Mouse (Mus musculus): ENCODE measurements around the gene Eef1akmt4.

The Eef1akmt4 gene

DNA sequence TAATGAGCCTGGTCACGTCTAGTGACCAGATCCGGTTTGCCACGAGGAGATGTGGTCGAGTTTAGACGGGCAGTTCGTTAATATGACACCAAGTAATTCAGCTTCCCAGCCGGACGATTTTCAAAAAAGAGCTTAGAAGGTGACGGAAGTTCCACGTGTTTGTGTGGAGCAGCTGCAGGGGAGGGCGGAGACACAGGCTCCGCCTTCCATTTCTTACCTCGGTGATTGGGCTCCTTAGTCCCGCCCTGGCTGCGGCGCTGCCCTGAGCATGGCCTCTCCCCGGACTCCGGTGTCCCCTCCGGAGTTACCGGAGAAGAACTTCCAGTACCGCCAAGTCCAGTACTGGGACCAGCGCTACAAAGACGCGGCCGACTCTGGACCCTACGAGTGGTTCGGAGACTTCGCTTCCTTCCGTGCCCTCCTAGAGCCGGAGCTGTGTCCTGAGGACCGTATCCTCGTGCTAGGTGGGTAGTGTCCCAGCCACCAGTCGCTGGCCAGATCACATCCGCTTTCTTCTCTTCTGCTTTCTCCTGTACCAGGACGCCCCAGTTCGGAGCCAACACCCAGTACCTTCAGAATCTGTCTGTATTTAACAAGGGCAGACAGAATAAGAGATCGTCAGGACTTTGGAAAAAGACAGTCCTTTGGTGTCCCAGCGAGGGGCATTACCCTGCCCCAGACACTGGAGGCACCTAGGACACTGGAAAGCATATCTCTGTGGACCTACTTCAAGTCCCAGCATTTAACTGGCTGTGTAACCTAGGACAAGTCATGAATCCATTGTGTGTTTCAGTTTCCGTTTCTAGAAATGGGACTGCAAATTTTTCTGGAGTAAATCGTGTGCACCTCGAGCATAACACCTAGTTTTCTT is at the start of gene Eef1akmt4, which contains the start of the genes Gm49333 and Alg3:
Eef1akmt4 (plus strand) TSS at position 237 of the 871 bp plus-strand sequence.
Gm49333 (plus strand) TSS at position 254 of the 871 bp plus-strand sequence.
Alg3 (minus strand) TSS at position 379 of the 871 bp plus-strand sequence.
- DNase-seq (ENCODE audit: low read depth, low spot score), result peak; percentile 80

DNA sequence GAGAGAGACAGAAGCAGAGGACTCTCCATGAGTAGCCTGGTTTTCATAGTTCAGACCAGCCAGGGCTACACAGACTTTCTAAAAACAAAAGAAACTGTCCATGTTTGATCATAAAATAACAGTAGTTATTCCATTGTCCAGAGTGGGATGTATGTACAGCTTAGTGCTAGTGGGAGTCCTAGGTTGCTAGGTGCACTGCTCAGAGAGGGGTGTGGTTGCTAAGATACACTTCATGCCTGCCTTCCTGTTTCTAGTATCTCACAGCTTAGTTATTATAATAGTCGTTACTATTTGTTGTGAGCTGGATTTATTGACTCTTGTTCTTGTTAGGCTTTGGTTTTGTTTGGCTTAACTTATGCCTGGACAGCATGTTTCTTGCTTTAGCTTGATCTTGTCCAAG is 46.3 kb upstream of the Eef1akmt4 start:
- no peak for DNase-seq (ENCODE audit: low read depth, low spot score)

DNA sequence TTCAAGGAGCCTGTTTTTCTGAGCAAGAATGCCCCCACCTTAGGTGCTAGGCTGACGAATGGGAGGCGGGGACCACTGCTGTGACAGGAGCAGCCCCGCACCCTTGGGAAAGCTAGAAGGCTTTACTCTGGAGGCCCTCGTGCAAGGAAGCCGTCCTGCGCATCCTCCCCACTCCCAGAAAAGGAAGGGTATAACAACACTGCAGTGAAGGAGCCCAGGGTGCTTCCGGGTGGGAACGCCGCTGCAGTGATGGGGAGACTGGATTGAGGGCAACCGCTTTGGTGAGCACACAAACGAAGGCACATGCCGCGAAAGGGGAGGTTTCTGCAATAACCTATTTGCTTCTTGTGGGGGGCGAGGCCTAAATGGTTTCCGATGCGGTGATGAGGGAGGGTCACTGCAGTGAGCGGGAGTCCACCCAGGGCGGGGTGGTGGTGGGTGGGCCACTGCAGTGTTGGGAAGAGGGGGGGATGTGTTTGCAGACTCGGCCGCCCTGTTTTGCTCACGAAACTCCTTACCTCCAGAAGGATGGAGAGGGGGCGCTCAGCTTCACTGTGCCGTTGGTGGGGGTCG is 21.9 kb upstream of the Eef1akmt4 start, which contains the start of gene Vwa5b2:
Vwa5b2 (plus strand) TSS at position 106 of the 573 bp plus-strand sequence.
- no peak for DNase-seq (ENCODE audit: low read depth, low spot score)

DNA sequence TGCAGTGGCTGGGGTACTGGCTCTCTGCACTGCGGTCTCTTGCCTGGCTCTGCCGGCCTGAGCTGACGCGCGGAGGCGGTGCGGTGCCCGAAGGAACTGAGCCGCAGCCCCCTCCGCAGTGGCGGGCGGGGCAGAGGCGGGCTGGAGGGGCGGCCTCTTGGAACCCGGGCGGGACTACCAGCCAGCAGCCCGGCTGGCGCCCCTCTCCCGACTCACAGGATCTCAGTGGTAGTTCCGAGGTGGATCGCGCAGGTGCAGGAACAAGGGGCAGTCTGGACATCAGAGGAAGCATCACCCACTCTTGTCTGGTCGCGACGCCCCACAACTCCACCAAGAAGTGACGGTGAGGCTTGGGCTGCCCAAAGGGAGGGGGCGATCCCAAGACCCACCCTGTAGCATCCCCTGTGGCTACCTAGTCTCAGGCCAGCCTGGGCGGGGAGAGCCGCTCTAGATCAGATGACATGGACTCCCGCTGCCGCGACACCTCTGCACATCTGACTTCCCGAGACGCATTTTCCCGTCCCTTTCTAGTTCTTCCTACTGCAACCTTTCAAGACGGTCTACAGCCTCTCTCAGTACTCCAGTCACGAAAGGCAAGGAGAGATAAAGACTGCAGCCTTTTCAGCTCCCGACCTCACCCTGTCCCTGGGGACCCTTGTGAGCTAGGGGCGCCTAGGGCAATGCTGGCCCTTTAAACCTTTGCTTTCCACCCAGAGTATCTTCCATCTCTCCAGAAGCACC is 21.3 kb upstream of the Eef1akmt4 start:
- no peak for DNase-seq (ENCODE audit: low read depth, low spot score)

DNA sequence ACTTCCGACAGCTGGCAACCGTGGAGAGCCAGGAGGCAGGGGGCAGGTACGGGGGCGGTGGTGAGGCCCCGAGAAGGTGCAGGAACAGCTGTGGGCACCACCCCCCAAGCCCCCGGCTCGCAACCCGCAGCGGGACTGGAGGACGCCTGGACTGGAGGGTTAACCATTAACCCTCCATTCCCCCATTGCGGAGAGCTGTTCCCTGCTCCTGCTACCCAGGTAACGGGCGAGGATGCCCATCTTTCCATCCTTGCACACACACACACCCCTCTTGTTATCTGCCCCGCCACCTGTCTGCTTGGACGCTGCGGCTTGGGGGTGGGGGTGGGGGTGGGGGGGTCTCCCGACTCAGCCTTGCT is 20.7 kb upstream of the Eef1akmt4 start:
- DNase-seq (ENCODE audit: low read depth, low spot score), result no peak

DNA sequence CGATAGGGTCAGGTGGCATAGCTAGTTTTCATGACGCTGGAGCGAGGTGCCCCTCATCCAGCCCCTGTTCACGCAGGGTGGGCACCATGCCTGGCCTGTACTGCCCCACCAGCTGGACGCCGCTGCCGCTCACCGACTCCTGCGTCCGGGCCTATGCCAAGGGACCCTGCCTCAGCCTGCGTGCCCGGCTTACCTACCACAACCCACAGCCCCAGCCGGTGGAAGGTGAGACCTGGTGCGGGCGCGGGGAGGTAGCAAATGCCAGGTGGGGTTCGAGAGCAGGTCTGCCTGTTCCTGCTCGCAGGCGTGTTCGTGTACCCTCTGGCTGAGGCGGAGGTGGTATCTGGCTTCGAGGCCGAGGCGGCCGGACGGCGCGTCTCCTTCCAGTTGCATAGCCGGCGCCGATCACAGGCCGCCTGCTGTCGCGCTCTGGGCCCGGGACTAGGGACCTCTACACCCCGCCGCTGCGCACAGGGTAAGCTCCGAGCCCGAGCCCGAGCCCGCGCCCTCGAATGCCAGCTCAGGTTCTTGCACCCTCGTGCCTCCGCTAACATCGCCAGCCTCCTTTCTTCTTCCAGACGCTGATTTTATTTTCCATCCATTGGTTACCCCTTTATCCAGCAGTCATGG is 20.2 kb upstream of the Eef1akmt4 start:
- DNase-seq (ENCODE audit: low read depth, low spot score), result no peak

DNA sequence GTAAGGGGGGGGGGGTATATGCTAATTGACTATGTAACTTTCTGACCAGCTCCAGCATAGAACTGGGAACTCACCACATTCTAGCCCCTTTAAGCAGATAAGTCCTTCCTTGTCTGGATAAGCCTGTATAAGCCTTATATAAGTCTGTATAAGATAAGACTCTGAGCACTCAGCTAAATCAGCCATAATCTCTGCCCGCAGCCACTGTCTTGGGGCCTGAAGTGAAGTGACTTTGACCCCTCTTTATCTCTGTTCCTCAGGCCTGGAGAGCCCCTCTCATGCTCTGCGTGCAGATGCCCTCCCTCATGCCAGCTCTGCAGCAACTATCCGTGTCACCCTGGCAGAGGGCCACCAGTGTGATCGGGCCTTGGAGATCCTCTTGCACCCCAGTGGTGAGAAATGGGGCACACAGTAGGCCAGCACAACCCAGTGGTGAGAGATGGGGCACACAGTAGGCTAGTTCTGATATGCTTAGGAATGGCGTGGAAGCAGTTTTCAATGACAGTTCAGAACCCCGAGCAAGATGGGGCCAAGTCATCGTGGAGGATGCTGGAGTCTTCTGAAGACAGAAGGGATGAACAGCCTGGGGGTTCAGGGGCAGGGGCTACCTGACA is 16.2 kb upstream of the Eef1akmt4 start:
- no peak for DNase-seq (ENCODE audit: low read depth, low spot score)

DNA sequence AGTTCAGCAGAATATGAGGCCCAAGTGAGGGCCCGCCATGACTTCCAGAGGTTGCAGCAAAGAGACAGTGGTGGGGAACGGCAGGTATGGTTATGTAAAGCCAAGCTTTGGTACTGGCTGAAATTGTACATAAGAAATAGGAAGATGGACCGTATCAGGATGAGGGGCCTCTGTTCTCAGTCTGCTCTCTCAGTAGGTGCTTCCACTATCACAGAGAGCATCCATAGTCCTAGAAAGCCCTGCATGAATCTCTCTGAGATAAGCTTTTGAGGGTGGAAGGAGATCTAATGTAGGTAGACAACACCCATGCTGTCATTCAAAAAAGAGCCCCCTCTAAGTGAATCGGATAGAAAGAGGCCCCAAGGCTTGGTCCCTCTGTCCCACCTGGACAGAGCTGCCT is 15.7 kb upstream of the Eef1akmt4 start:
- no peak for DNase-seq (ENCODE audit: low read depth, low spot score)

DNA sequence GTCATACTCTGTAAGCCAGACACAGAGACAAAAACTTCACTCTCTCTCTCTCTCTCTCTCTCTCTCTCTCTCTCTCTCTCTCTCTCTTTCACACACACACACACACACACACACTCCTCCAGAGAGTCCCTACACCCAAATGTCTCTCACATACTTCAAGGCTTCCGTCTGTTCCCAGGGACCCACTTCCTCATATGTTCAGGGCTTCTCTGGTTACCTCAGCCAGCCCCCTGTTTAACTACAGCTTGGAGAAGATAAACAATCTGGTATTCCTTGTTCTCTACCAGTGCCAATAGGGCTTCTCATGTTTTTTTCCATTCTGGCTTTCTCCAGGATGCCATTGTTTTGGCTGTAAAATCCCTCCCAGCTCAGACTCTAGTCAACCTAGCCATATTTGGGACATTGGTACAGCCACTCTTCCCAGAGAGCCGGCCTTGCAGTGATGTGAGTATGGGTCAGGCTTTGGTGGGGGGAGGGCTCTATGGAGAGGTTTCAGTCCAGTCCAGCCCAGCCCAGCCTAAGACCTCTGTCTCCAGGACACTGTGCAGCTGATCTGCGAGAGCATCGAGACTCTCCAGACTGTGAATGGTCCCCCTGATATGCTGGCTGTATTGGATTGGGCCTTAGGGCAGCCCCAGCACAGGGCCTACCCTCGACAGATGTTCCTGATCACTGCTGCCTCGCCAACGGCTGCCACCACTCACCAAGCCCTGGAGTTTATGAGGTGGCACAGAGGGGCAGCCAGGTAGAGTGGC is 14.5 kb upstream of the Eef1akmt4 start:
- no peak for DNase-seq (ENCODE audit: low read depth, low spot score)

DNA sequence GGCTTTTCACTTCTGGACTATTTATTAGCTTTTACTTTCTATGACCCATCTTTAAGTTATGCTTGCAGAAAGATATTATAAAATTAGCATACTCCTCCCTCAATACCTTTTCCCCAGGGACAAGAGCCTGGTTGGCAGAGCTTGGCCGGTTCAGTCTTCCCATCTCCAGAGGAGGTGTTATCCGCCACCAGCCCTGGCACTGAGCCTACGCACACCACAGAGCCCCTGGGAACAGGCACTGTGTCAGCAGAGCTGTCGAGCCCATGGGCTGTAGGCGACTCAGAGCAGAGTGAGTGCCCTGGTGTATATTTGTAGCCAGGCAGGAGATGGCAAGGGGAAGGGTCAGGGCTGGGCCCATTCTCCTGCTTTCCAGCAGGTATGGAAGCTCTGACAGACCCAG is 10.9 kb upstream of the Eef1akmt4 start:
- no peak for DNase-seq (ENCODE audit: low read depth, low spot score)

DNA sequence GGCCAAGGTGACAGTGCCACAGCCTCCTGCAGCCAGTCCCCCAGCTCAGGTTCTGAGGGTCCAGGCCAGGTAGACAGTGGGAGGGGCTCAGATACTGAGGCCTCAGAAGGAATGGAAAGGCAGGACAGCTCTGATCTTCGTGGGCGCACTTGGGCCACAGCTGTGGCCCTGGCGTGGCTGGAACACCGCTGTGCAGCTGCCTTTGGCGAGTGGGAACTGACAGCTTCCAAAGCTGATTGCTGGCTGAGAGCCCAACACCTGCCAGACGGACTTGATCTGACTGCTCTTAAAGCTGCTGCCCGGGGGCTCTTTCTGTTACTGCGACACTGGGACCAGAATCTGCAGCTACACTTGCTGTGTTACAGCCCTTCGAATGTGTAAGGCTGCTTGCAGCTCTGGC is 6.7 kb upstream of the Eef1akmt4 start:
- no peak for DNase-seq (ENCODE audit: low read depth, low spot score)

DNA sequence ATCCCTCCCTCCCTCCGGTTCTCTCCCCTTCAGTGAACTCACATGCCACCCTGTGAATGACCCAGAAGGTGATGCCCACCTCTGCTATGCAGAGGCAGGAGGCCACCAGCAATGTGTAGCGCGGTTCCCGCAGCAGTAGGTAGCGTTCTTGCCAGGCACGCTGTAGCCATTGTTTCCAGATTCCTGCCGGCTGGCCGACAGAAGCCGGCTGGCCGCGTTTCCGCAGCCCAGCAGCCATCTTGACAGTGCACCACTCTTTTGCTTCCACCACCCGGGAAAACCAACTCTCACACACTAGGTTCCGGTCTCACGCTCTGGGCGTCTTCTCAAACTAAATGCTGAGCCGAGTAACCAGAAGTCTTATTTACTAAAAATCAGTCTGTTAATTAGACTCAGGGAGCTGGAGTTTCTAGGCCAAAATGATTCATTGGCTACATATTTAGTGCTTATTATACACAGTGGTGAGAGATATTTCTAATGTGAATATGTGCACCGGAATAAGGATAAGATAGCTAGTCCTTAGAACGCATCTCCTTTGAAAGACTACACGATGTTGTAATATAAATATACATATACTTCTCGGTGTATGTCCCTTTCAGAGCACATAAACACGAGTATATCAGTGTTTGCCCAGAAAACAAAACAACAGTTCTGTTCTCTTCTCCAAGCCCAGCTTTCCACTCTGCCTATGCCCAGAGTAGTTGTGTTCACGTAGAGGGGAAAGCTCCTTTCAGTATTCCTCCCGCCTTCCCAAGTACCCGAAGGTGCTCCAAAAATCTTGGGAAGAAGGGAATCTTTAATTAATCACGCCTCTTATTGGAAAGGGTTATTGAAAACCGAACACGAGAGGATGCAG is 664 bp upstream of the Eef1akmt4 start:
- peak; percentile 75 for DNase-seq (ENCODE audit: low read depth, low spot score)

DNA sequence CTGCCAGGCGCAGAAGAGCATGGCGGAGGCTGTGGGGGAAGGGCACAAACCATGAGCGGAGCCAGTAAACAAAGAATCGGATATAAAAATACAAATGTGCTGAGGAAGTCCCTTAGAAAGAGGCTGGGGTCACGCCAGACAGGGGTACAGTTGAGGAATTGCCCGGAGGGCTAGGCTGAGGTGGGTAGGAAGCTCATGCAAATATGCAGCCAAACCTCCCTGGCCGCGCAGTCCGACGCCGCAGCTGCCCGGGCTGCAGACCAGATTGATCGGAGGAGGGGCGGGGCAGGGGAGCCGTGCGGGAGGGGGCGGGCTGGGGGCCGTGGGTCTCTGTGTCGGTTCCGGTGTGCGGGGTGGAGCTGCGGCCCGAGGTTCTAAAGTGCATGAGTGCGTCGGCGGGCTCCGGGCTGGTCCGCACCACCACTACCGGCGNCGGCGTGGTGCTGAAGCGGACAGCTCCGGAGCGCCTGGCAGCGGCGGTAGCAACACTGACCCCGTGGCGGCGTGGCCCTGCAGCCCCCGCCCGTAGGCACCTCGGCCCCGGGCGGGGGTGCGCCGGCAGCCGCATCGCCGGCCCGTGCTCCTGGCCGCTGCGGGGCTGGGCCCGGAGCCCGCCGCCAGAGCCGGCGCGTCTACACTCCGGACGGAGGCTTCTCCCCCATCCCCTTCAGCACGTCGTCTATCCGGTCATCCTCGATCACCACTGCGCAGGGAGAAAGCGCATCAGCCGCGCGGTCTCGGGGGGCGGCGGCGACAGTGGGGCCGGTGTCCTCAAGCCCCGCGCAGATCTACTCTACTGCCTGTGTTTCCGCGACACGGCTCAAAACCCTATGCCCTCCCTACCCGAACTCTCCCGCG is 8.4 kb downstream of the Eef1akmt4 start:
- DNase-seq (ENCODE audit: low read depth, low spot score), result peak; percentile 29

DNA sequence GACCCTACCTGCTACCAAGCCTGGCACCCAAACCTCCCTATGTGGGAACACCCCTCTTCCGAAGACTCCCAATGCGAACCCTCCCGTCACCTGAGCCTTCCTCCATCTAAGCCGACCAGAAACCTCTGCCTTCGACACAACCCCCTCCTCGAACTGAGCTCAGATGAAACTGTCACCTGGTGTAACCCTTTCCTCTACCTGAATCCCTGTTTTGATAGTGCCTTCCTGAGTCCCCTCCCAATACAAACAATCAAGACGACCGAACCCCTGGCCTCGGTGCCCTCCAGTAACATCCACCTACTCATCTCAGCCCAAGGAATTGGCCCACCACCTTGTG is 9.0 kb downstream of the Eef1akmt4 start:
- no peak for DNase-seq (ENCODE audit: low read depth, low spot score)

DNA sequence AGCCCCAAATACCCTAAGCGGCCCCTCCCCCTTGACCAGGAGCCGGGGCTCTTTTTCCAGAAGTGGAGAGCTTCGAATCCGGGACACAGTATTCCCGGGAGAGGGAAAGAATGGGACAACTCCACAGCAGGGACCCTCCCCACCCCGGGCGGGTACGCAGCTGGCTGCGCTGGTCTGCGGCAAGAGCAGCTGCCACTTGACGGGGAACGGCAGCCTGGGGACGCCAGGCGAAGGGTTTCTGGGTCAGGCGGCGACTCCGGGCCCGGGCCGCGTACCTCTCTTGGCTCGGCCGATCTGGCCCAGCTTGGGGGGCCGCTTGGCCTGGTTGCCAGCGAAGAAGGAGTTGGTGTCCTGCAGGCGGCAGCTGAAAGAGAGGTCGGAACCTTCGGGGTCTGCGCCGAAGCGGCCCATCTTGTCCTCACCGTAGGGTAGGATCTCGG is 9.4 kb downstream of the Eef1akmt4 start:
- DNase-seq (ENCODE audit: low read depth, low spot score), result no peak

DNA sequence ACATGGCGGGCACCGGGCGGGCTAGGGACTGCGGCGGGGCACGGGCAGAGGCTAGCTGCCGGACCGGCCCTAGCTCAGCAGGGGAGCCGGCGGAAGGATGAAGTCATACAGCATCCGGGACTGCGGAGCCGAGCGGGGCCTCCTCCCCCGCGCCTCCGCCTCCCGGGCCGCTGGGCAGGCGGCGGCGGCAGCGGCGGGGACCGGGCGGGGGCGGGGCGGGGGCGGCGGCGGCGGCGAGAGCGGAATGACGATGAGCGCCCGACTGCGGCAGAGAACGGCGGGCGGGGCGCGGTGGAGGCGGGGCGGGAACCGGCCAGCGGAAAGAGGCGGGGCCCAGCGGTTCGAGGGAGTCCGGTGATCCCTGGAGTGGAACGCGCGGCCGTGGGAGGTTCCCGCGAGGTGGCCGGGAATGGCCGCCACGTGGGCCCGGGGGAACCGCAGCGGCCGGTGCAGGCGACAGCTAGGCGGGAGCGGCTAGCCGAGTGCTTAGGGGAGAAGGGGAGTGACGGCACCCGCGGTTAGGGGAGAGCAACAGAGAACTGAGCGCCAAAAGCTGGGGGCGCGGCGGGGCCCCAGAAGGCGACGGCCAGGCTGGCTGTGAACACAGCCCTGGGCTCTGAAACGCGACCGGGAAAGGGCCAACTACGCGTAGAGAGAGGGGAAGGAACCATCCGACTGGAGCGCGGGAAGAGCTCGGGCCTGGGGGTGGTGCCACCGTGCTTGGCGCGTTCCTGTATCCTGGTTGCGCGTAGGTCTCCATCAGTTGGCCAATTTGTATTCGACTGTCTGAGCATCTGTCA is 10.0 kb downstream of the Eef1akmt4 start, which contains the start of gene Camk2n2:
Camk2n2 (minus strand) TSS at position 97 of the 800 bp plus-strand sequence.
- DNase-seq (ENCODE audit: low read depth, low spot score), result no peak

DNA sequence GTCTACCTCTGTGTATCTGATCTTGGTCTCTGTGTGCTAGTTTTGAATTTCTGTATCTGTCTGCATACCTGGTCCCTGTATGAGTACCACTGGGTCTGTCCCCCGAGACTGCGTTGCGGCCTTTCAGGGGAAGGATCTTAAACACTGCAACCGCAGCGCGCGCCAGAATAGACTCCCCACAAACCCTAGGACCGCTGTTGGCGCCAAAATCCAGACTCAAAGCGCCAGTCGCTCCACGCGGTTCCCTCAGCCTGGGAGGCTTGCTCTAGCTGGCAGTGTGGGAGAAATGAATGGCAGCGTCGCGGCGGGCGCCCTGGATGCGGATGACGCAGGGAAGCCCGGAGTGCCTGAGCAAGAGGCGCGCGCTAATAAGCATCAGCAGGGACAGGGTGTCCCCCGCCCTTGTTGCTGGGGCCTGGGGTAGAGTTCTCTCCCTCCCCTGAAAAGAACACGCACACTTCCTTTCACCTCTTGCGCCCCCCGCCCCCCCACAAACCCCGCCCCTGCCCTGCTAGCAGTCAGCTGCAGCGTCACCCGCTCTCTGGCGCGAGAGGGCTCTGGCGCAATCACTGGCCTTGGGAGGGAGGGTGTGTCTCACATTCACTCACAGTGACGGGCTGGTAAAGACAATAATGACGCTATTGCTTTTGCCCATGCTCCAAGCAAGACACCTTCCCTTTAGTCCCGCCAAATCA is 10.7 kb downstream of the Eef1akmt4 start:
- peak; percentile 46 for DNase-seq (ENCODE audit: low read depth, low spot score)
